Mouse (Mus musculus): ENCODE data around the gene Hace1. TPM values are rescaled to one million over a fixed set of nuclear protein-coding genes. Genes with fewer than 3 reads are reported as not detected.
A peak's percentile ranks its signal among the peaks of the same experiment; 100 is the strongest.

Gene Hace1
- polyA plus RNA-seq, 1 experiment = 27.4 TPM

GRCm38 (mm10) chr10:45654026-45654425 lies 76.4 kb downstream of the Hace1 start:
- 89% methylated on average over 2 of the region's 2 CpGs for WGBS
- no peaks in the 10 kb centered on the region for H3K27me3 ChIP-seq (ENCODE audit: control insufficient read depth, insufficient read depth, low read length)
- TF ChIP-seq POLR2A (IDR thresholded peaks at IDR 0.05; ENCODE audit: borderline replicate concordance, insufficient read depth, low read length) (no peak), CTCF (IDR thresholded peaks at IDR 0.05; ENCODE audit: borderline replicate concordance, insufficient read depth, low read depth, low read length) (no peak)

DNA sequence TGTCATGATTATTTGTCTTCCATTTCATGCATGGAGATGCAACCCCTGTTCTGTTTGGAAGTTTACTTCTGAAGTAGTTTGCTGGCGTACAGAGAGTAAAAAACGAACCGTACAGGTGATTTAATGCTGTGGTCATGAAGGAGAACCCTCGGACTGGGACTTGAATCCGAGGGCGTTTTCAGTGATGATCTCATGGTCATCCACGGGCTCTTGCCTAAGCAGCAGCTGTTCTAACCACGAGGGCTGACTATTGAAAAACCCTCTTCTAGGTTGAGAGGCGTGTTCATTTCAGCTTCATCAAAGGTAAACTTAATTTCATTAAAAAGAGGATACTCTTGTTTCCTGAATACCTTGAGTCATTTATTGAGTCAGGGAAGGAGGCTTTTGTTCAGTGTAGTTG lies 84.4 kb downstream of the Hace1 start:
- no peak for DNase-seq
- Histone ChIP-seq H3K4me3 (replicated peaks; ENCODE audit: insufficient read depth, low read depth, low read length) (no peak overlapping the region), H3K4me1 (ENCODE audit: control insufficient read depth, insufficient read depth, low read length) (no peaks in the 10 kb centered on the region), H3K27me3 (ENCODE audit: control insufficient read depth, insufficient read depth, low read length) (no peaks in the 10 kb centered on the region), H3K27ac (ENCODE audit: insufficient read depth, low read length) (no peak overlapping the region)
- TF ChIP-seq POLR2A (IDR thresholded peaks at IDR 0.05; ENCODE audit: borderline replicate concordance, insufficient read depth, low read length) = no peak
- TF ChIP-seq CTCF (IDR thresholded peaks at IDR 0.05; ENCODE audit: borderline replicate concordance, insufficient read depth, low read depth, low read length) = no peak
- 93% methylated on average over 9 of the region's 9 CpGs for WGBS

More at GRCm38 (mm10) chr10:45654026-45654425, 76.4 kb downstream of the Hace1 start:
- Histone ChIP-seq H3K4me3 (replicated peaks; ENCODE audit: insufficient read depth, low read depth, low read length) (no peak overlapping the region), H3K27ac (ENCODE audit: insufficient read depth, low read length) (no peak overlapping the region), H3K4me1 (ENCODE audit: control insufficient read depth, insufficient read depth, low read length) (no peaks in the 10 kb centered on the region)
- no peak for DNase-seq

- WGBS = 94% methylated on average over 2 of the region's 2 CpGs
- Histone ChIP-seq H3K27me3 (ENCODE audit: control insufficient read depth, insufficient read depth, low read length) (no peaks in the 10 kb centered on the region), H3K4me1 (ENCODE audit: control insufficient read depth, insufficient read depth, low read length) (no peaks in the 10 kb centered on the region), H3K27ac (ENCODE audit: insufficient read depth, low read length) (no peak overlapping the region), H3K4me3 (replicated peaks; ENCODE audit: insufficient read depth, low read depth, low read length) (no peak overlapping the region)
- TF ChIP-seq POLR2A (IDR thresholded peaks at IDR 0.05; ENCODE audit: borderline replicate concordance, insufficient read depth, low read length) (no peak), CTCF (IDR thresholded peaks at IDR 0.05; ENCODE audit: borderline replicate concordance, insufficient read depth, low read depth, low read length) (no peak)
- DNase-seq = peak in 1 of 2 experiments; percentile 15
These were observed 90.6 kb downstream of the Hace1 start for GRCm38 (mm10) chr10:45668266-45668665.

- DNase-seq = no peak
- Histone ChIP-seq H3K4me1 (ENCODE audit: control insufficient read depth, insufficient read depth, low read length) (no peaks in the 10 kb centered on the region), H3K4me3 (replicated peaks; ENCODE audit: insufficient read depth, low read depth, low read length) (no peak overlapping the region), H3K27me3 (ENCODE audit: control insufficient read depth, insufficient read depth, low read length) (no peaks in the 10 kb centered on the region), H3K27ac (ENCODE audit: insufficient read depth, low read length) (no peak overlapping the region)
- TF ChIP-seq POLR2A (IDR thresholded peaks at IDR 0.05; ENCODE audit: borderline replicate concordance, insufficient read depth, low read length) (no peak), CTCF (IDR thresholded peaks at IDR 0.05; ENCODE audit: borderline replicate concordance, insufficient read depth, low read depth, low read length) (no peak)
These were observed 99.2 kb downstream of the Hace1 start for GRCm38 (mm10) chr10:45676796-45677195.

GRCm38 (mm10) chr10:45686191-45686590 lies 108.6 kb downstream of the Hace1 start:
- DNase-seq = peak in 1 of 2 experiments; percentile 22
- Histone ChIP-seq H3K4me3 (replicated peaks; ENCODE audit: insufficient read depth, low read depth, low read length) (no peak overlapping the region), H3K4me1 (ENCODE audit: control insufficient read depth, insufficient read depth, low read length) (peaks cover 2% of the 10 kb centered on the region; the same call in 1 of the 2 replicates), H3K27me3 (ENCODE audit: control insufficient read depth, insufficient read depth, low read length) (no peaks in the 10 kb centered on the region), H3K27ac (ENCODE audit: insufficient read depth, low read length) (no peak overlapping the region)
- TF ChIP-seq CTCF (IDR thresholded peaks at IDR 0.05; ENCODE audit: borderline replicate concordance, insufficient read depth, low read depth, low read length) = no peak
- no peak for TF ChIP-seq POLR2A (IDR thresholded peaks at IDR 0.05; ENCODE audit: borderline replicate concordance, insufficient read depth, low read length)
- 32% methylated on average over 1 of the region's 1 CpGs for WGBS

DNA sequence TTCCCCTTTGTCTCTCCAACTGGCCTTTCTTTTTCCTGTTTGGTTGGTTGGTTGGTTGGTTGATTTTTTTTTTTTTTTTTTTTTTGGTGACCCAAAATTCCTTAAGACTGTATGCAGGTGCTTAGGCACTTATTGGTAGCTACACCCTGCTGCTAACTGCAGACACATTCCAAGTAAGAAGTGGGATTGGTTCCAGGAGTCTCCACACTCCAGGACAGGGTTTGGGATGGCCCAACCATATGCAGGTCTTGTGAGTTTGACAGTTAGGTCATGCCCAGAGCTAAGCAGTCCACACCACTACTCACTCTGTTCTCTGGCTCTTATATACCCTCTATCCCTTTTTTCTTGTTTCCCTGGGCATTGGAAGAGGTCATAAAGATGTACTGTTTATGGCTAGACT lies 117.3 kb downstream of the Hace1 start:
- H3K4me1 ChIP-seq (ENCODE audit: control insufficient read depth, insufficient read depth, low read length) = peaks cover 3% of the 10 kb centered on the region; the same call in 1 of the 2 replicates
- H3K4me3 ChIP-seq (replicated peaks; ENCODE audit: insufficient read depth, low read depth, low read length) = no peak overlapping the region
- no peak for TF ChIP-seq CTCF (IDR thresholded peaks at IDR 0.05; ENCODE audit: borderline replicate concordance, insufficient read depth, low read depth, low read length)
- no peak for TF ChIP-seq POLR2A (IDR thresholded peaks at IDR 0.05; ENCODE audit: borderline replicate concordance, insufficient read depth, low read length)
- DNase-seq = peak; percentile 34 to 64
- no peaks in the 10 kb centered on the region for H3K27me3 ChIP-seq (ENCODE audit: control insufficient read depth, insufficient read depth, low read length)
- H3K27ac ChIP-seq (ENCODE audit: insufficient read depth, low read length) = no peak overlapping the region

DNA sequence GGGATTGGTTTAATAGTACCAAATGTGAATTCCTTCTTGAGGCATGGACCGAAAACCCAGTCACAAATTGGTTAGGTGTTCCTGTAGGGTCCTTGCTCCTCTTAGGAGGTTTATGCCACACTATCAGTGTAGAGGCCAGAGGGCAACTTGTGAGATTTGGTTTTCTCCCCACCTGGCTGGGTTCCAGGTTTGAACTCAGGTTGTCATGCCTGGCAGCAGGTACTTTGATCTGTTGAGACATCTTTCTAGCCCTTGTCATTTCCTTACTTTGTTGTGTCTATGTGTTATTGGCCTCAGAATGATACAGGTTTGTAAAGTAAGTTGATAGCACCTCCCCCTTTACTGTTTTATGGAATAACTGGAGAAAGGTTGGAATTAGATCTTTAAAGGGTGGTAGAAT lies 117.9 kb downstream of the Hace1 start:
- DNase-seq = no peak
- no peaks in the 10 kb centered on the region for H3K27me3 ChIP-seq (ENCODE audit: control insufficient read depth, insufficient read depth, low read length)
- H3K27ac ChIP-seq (ENCODE audit: insufficient read depth, low read length) = no peak overlapping the region
- WGBS = 93% methylated on average over 1 of the region's 1 CpGs
- H3K4me1 ChIP-seq (ENCODE audit: control insufficient read depth, insufficient read depth, low read length) = peaks cover 3% of the 10 kb centered on the region; the same call in 1 of the 2 replicates
- H3K4me3 ChIP-seq (replicated peaks; ENCODE audit: insufficient read depth, low read depth, low read length) = no peak overlapping the region
- TF ChIP-seq CTCF (IDR thresholded peaks at IDR 0.05; ENCODE audit: borderline replicate concordance, insufficient read depth, low read depth, low read length) = no peak
- TF ChIP-seq POLR2A (IDR thresholded peaks at IDR 0.05; ENCODE audit: borderline replicate concordance, insufficient read depth, low read length) = no peak

- no peak for DNase-seq
- Histone ChIP-seq H3K27ac (ENCODE audit: insufficient read depth, low read length) (0 out of 2 replicates have a peak overlapping the region, but pooled peaks have one; percentile 13), H3K27me3 (ENCODE audit: control insufficient read depth, insufficient read depth, low read length) (no peaks in the 10 kb centered on the region), H3K4me1 (ENCODE audit: control insufficient read depth, insufficient read depth, low read length) (peaks cover 3% of the 10 kb centered on the region; the same call in 1 of the 2 replicates), H3K4me3 (replicated peaks; ENCODE audit: insufficient read depth, low read depth, low read length) (no peak overlapping the region)
- 86% methylated on average over 3 of the region's 3 CpGs for WGBS
- no peak for TF ChIP-seq POLR2A (IDR thresholded peaks at IDR 0.05; ENCODE audit: borderline replicate concordance, insufficient read depth, low read length)
- TF ChIP-seq CTCF (IDR thresholded peaks at IDR 0.05; ENCODE audit: borderline replicate concordance, insufficient read depth, low read depth, low read length) = no peak
These were observed 121.3 kb downstream of the Hace1 start for GRCm38 (mm10) chr10:45698930-45699329.
